Mouse (Mus musculus) forebrain, embryonic 12.5 days (tissue): ENCODE data around the gene Jmjd4. TPM values are rescaled to one million over a fixed set of nuclear protein-coding genes. Genes with fewer than 3 reads are reported as not detected.

Source experiments
- polyA plus RNA-seq: library from polyadenylated mRNA; unstranded; fragments of >200 nt; fragmentation: Nextera tagmentation; extraction: Ambion mirVana; gene quantifications from 2 replicates; pipeline ENCODE4 v1.2.1, GENCODE M21; 2016

Jmjd4 gene
- polyA plus RNA-seq, 1 experiment from 2014 or later = 15.6 TPM

Other genes with a start within 250 kb of the Jmjd4 start
- 88.9 and 93.6 TPM in 2 replicates for gene Mrpl55, start 247.6 kb upstream of the Jmjd4 start, polyA plus RNA-seq
- 36.2 and 38.4 TPM in 2 replicates for gene 2310033P09Rik, start 241.7 kb upstream of the Jmjd4 start, polyA plus RNA-seq
- 539 and 565 TPM in 2 replicates for gene Arf1, start 221.8 kb upstream of the Jmjd4 start, polyA plus RNA-seq
- 4.9 and 6.8 TPM in 2 replicates for gene Wnt3a, start 159.3 kb upstream of the Jmjd4 start, polyA plus RNA-seq
- gene Wnt9a, start 143.1 kb upstream of the Jmjd4 start, polyA plus RNA-seq = 4.9 and 5.3 TPM in 2 replicates
- gene Prss38, start 74.4 kb upstream of the Jmjd4 start, polyA plus RNA-seq = not detected in 2 replicates
- 169 and 173 TPM in 2 replicates for gene Snap47, start 1.1 kb downstream of the Jmjd4 start, polyA plus RNA-seq
- 11.6 and 12.2 TPM in 2 replicates for gene Zfp867, start 22.4 kb downstream of the Jmjd4 start, polyA plus RNA-seq
- 29.6 and 34.9 TPM in 2 replicates for gene Zkscan17, start 76.7 kb downstream of the Jmjd4 start, polyA plus RNA-seq
- gene Nlrp3, start 91.5 kb downstream of the Jmjd4 start, polyA plus RNA-seq = 0.10 TPM in 1 of 2 replicates, not detected in the other
- gene Olfr222, start 126.2 kb downstream of the Jmjd4 start, polyA plus RNA-seq = not detected in 2 replicates
- gene Olfr223, start 143.2 kb downstream of the Jmjd4 start, polyA plus RNA-seq = not detected in 2 replicates
- 39.9 and 77.3 TPM in 2 replicates for gene Mprip, start 211.3 kb downstream of the Jmjd4 start, polyA plus RNA-seq